8 mouse cellular contexts compared by ENCODE assay signal in the genomic region with DNA sequence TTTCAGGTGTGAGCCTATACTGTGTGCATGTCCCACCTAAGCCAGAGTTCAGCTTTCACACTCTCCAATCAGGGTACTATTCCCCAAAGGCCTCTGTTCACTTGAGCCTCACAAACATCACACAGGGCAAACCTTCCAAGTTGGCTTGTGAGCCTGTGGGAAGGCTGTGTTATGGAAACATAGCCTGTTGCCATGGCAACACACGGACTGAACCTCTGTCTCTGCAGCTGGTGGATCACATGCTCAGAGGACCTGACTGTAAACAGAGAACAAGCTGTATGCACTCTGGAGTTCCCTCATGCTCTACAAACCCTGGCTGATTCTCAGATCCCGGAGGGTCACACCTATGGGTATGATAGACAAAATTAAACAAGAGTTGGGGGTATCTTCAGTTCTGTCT.
DNase-seq lines count a peak whose midpoint lies in the region; ATAC-seq lines count a peak whose summit lies in the region.

No protein-coding gene starts in this region.

- 38% methylated on average over 2 of the region's 2 CpGs for WGBS in embryonic facial prominence, embryonic 13.5 days
- 56% methylated on average over 2 of the region's 2 CpGs for WGBS in limb, embryonic 10.5 days
- whole genome bisulfite sequencing in midbrain, embryonic 15.5 days: 39% methylated on average over 2 of the region's 2 CpGs

- peak; percentile 82 for DNase-seq in ZHBTc4 (ENCODE audit: low read depth, low spot score)
- DNase-seq in heart, adult 8-10 months (ENCODE audit: low spot score): peak; percentile 71
- peak; percentile 56 for DNase-seq in kidney, adult 9 months
- DNase-seq in limb, embryonic 10.5 days (ENCODE audit: low spot score): peak; percentile 42
- peak; percentile 69 for DNase-seq in testis, postnatal 10 days (ENCODE audit: low spot score)
- no peak for DNase-seq in thymus, postnatal 25 days

- H3K4me2 ChIP-seq in embryonic facial prominence, embryonic 13.5 days: no peak overlapping the region
- H3K4me2 ChIP-seq in midbrain, embryonic 15.5 days: no peak overlapping the region; the same call in 1 of the 2 replicates

- H3K9ac ChIP-seq in embryonic facial prominence, embryonic 13.5 days: no peak overlapping the region
- no peak overlapping the region for H3K9ac ChIP-seq in midbrain, embryonic 15.5 days

- ATAC-seq in embryonic facial prominence, embryonic 13.5 days (ENCODE audit: insufficient number of reproducible peaks, insufficient read depth, low FRiP score, low TSS enrichment, low read depth): peak; percentile 80
- ATAC-seq in midbrain, embryonic 15.5 days (replicated peaks): peak; percentile 97

- peaks cover 6% of the 10 kb centered on the region for H3K4me1 ChIP-seq in embryonic facial prominence, embryonic 13.5 days
- H3K4me1 ChIP-seq in limb, embryonic 10.5 days: 0 out of 2 replicates have a peak, but pooled peaks cover 2% of the 10 kb centered on the region
- peaks cover 14% of the 10 kb centered on the region for H3K4me1 ChIP-seq in midbrain, embryonic 15.5 days

- no peak overlapping the region for H3K27ac ChIP-seq in embryonic facial prominence, embryonic 13.5 days
- H3K27ac ChIP-seq in limb, embryonic 10.5 days: no peak overlapping the region
- peak overlapping the region; percentile 48; the same call in 1 of the 2 replicates for H3K27ac ChIP-seq in midbrain, embryonic 15.5 days

- no peak overlapping the region for H3K4me3 ChIP-seq in embryonic facial prominence, embryonic 13.5 days
- H3K4me3 ChIP-seq in limb, embryonic 10.5 days: no peak overlapping the region
- no peak overlapping the region for H3K4me3 ChIP-seq in midbrain, embryonic 15.5 days

- H3K36me3 ChIP-seq in embryonic facial prominence, embryonic 13.5 days: no peaks in the 10 kb centered on the region
- H3K36me3 ChIP-seq in limb, embryonic 10.5 days: no peaks in the 10 kb centered on the region
- H3K36me3 ChIP-seq in midbrain, embryonic 15.5 days (replicated peaks): no peaks in the 10 kb centered on the region

- H3K9me3 ChIP-seq in embryonic facial prominence, embryonic 13.5 days: no peaks in the 10 kb centered on the region
- H3K9me3 ChIP-seq in limb, embryonic 10.5 days (replicated peaks): no peaks in the 10 kb centered on the region
- no peaks in the 10 kb centered on the region for H3K9me3 ChIP-seq in midbrain, embryonic 15.5 days

- no peaks in the 10 kb centered on the region for H3K27me3 ChIP-seq in embryonic facial prominence, embryonic 13.5 days
- H3K27me3 ChIP-seq in limb, embryonic 10.5 days (ENCODE audit: low read depth, poor library complexity, severe bottlenecking): no peaks in the 10 kb centered on the region
- H3K27me3 ChIP-seq in midbrain, embryonic 15.5 days (replicated peaks): 0 out of 2 replicates have a peak, but pooled peaks cover 3% of the 10 kb centered on the region
